Mouse (Mus musculus) liver, embryonic 12.5 days (tissue): ENCODE results near the gene Aplnr. TPM values are rescaled to one million over a fixed set of nuclear protein-coding genes. Genes with fewer than 3 reads are reported as not detected.

Source experiments
- ATAC-seq: fragments of 200-750 bp; cut with Nextera tagmentation; 2 replicates; pipeline ENCODE4 v1.8.0; 2017; ENCODE audit warnings: moderate number of reproducible peaks, mild to moderate bottlenecking, moderate library complexity
- H3K27ac ChIP-seq: fragments of 300-500 bp; sonication (generic); 2 replicates; pipeline ENCODE4 v1.5.1; 2016; ENCODE audit warnings: mild to moderate bottlenecking
- H3K27me3 ChIP-seq: fragments of 300-500 bp; sonication (generic); replicated peaks from 2 replicates; pipeline ENCODE4 v1.6.1; 2016; ENCODE audit warnings: mild to moderate bottlenecking, moderate library complexity
- H3K36me3 ChIP-seq: fragments of 300-500 bp; sonication (generic); 2 replicates; pipeline ENCODE4 v1.6.1; 2016; ENCODE audit warnings: mild to moderate bottlenecking, moderate library complexity
- H3K4me1 ChIP-seq: fragments of 300-500 bp; sonication (generic); 2 replicates; pipeline ENCODE4 v1.6.1; 2016
- H3K4me2 ChIP-seq: fragments of 300-500 bp; sonication (generic); 2 replicates; pipeline ENCODE4 v1.6.1; 2016; ENCODE audit warnings: mild to moderate bottlenecking, moderate library complexity
- H3K4me3 ChIP-seq: fragments of 300-500 bp; sonication (generic); 2 replicates; pipeline ENCODE4 v1.5.1; 2016; ENCODE audit warnings: mild to moderate bottlenecking, moderate library complexity
- H3K9ac ChIP-seq: fragments of 300-500 bp; sonication (generic); 2 replicates; pipeline ENCODE4 v1.6.1; 2016; ENCODE audit warnings: mild to moderate bottlenecking, moderate library complexity
- H3K9me3 ChIP-seq: fragments of 300-500 bp; sonication (generic); replicated peaks from 2 replicates; pipeline ENCODE4 v1.6.1; 2016; ENCODE audit warnings: mild to moderate bottlenecking, moderate library complexity
- WGBS: fragments of 180-500 bp; shearing (Covaris S2); methylation state at CpG from one replicate; pipeline ENCODE4 v1.1.7; 2016; ENCODE audit not compliant: insufficient replicate concordance; 5-methylcytosine and 5-hydroxymethylcytosine counted together
- polyA plus RNA-seq: library from polyadenylated mRNA; unstranded; fragments of >200 nt; fragmentation: Nextera tagmentation; extraction: Ambion mirVana; gene quantifications from 2 replicates; pipeline ENCODE4 v1.2.1, GENCODE M21; 2016

Gene Aplnr
- polyA plus RNA-seq, 1 experiment from 2014 or later = 5.3 TPM

GRCm38 (mm10) chr2:85139393-85139792 is 3.4 kb downstream of the Aplnr start:
- 26% methylated on average over 4 of the region's 4 CpGs for WGBS
- H3K4me3 ChIP-seq = no peak overlapping the region
- no peaks in the 10 kb centered on the region for H3K36me3 ChIP-seq
- H3K4me2 ChIP-seq = no peak overlapping the region
- no peak overlapping the region for H3K27ac ChIP-seq
- no peaks in the 10 kb centered on the region for H3K9me3 ChIP-seq
- no peak for ATAC-seq
- peaks cover 46% of the 10 kb centered on the region for H3K27me3 ChIP-seq
- H3K4me1 ChIP-seq = peaks cover 8% of the 10 kb centered on the region; the same call in 1 of the 2 replicates
- H3K9ac ChIP-seq = no peak overlapping the region

GRCm38 (mm10) chr2:85139846-85140245 is 3.8 kb downstream of the Aplnr start:
- Histone ChIP-seq H3K4me1 (peaks cover 8% of the 10 kb centered on the region; the same call in 1 of the 2 replicates), H3K4me2 (no peak overlapping the region), H3K27ac (no peak overlapping the region), H3K36me3 (no peaks in the 10 kb centered on the region), H3K9me3 (no peaks in the 10 kb centered on the region), H3K4me3 (no peak overlapping the region), H3K9ac (no peak overlapping the region), H3K27me3 (peaks cover 44% of the 10 kb centered on the region)
- ATAC-seq = no peak
- WGBS = 46% methylated on average over 7 of the region's 7 CpGs

DNA sequence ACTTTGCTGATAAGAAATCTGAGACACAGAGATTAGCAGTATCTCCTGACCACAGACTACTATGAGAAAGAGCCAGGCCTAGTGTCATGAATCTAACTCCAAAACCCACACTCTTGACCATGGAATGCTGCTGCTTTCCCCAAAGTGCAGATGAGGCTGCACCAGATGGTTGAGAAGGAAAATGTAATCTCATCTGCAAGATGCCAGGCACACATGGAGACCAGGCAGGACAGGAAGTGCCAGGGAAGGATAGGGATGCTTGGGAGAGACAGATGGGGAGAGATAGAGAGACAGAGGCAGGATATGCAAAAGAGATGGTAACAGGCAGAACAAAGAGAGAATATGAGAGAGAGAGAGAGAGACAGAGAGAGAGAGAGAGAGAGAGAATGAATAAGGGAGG is 4.8 kb downstream of the Aplnr start:
- Histone ChIP-seq H3K4me2 (no peak overlapping the region), H3K27me3 (peaks cover 37% of the 10 kb centered on the region), H3K4me3 (no peak overlapping the region), H3K9me3 (no peaks in the 10 kb centered on the region), H3K27ac (no peak overlapping the region), H3K4me1 (peaks cover 8% of the 10 kb centered on the region; the same call in 1 of the 2 replicates), H3K9ac (no peak overlapping the region), H3K36me3 (no peaks in the 10 kb centered on the region)
- ATAC-seq = no peak

DNA sequence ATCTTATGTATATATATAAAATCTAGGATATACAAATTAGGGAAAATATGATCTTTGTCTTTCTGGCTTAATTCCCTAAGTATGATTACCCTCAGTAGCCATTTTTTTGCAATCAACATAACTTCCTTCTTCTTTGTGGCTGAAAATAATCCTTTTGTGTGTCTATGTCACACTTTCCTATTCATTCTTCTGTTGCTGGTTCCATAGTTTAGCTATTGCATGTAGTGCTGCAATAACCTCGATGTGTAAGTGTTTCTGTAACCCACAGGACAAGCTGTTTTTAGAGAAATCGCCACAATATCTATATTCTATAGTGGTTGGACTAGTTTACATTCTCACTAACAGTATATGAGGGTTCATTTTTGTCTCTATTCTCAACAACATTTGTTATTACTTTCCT is 8.9 kb downstream of the Aplnr start:
- Histone ChIP-seq H3K9me3 (no peaks in the 10 kb centered on the region), H3K27me3 (no peaks in the 10 kb centered on the region), H3K9ac (no peak overlapping the region), H3K4me3 (no peak overlapping the region), H3K27ac (no peak overlapping the region), H3K4me1 (peaks cover 8% of the 10 kb centered on the region; the same call in 1 of the 2 replicates), H3K4me2 (no peak overlapping the region), H3K36me3 (no peaks in the 10 kb centered on the region)
- ATAC-seq = no peak
- WGBS = 47% methylated on average over 2 of the region's 2 CpGs

DNA sequence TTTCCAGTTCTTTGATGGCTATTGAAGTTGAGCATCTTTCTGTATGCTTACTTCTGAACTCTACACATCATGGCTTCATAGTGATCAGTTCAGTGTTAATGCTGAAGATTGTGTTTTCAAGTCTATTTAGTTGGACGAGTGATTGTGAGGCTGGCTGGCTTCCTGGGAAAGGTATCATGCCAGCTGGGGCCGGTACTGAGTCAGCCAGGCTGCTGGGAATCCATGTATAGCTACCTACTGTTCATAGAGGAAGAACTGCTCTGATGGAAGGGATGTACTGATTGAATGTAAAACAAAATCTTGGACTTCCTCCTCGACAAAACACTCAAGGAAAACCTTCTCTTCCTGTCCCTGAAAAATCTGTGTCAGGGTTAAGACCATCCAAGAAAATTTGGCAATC is 9.3 kb downstream of the Aplnr start:
- Histone ChIP-seq H3K4me3 (no peak overlapping the region), H3K9me3 (no peaks in the 10 kb centered on the region), H3K9ac (no peak overlapping the region), H3K4me1 (peaks cover 6% of the 10 kb centered on the region; the same call in 1 of the 2 replicates), H3K36me3 (no peaks in the 10 kb centered on the region), H3K4me2 (no peak overlapping the region), H3K27ac (no peak overlapping the region), H3K27me3 (no peaks in the 10 kb centered on the region)
- 32% methylated on average over 3 of the region's 3 CpGs for WGBS
- ATAC-seq = no peak

GRCm38 (mm10) chr2:85147481-85147880 is 11.5 kb downstream of the Aplnr start:
- Histone ChIP-seq H3K27ac (no peak overlapping the region), H3K4me1 (no peaks in the 10 kb centered on the region), H3K4me3 (no peak overlapping the region), H3K9me3 (no peaks in the 10 kb centered on the region), H3K4me2 (no peak overlapping the region), H3K36me3 (no peaks in the 10 kb centered on the region), H3K9ac (no peak overlapping the region), H3K27me3 (no peaks in the 10 kb centered on the region)
- no peak for ATAC-seq
- 51% methylated on average over 2 of the region's 2 CpGs for WGBS

- no peaks in the 10 kb centered on the region for H3K27me3 ChIP-seq
- ATAC-seq = no peak
- no peak overlapping the region for H3K4me2 ChIP-seq
- H3K9me3 ChIP-seq = no peaks in the 10 kb centered on the region
- H3K4me3 ChIP-seq = no peak overlapping the region
- H3K36me3 ChIP-seq = no peaks in the 10 kb centered on the region
- H3K27ac ChIP-seq = no peak overlapping the region
- 11% methylated on average over 1 of the region's 1 CpGs for WGBS
- no peaks in the 10 kb centered on the region for H3K4me1 ChIP-seq
- no peak overlapping the region for H3K9ac ChIP-seq
Measured at GRCm38 (mm10) chr2:85150373-85150772, 14.3 kb downstream of the Aplnr start.

DNA sequence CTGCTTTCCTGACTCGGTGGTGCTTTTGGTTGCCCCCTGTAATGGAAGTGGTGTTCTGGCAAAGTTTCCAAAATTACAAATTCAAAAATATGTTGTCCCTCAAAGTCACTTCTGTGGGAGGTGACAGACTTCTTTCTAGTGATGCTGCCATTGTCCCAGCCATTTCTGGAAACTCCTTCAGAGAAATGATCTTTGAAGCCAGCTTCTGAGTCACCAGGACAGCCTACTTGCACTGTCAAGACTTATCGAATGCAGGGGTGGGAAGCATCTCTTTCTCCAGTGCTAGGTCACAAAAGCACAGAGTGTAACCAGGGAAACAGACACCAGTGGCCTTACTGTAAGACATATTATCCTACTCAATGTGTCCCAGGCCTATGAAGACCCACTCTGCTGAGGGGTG is 15.2 kb downstream of the Aplnr start:
- Histone ChIP-seq H3K9ac (no peak overlapping the region), H3K4me2 (no peak overlapping the region), H3K4me1 (no peaks in the 10 kb centered on the region), H3K27ac (no peak overlapping the region), H3K9me3 (no peaks in the 10 kb centered on the region), H3K4me3 (no peak overlapping the region), H3K36me3 (no peaks in the 10 kb centered on the region), H3K27me3 (no peaks in the 10 kb centered on the region)
- WGBS = 61% methylated on average over 2 of the region's 2 CpGs
- no peak for ATAC-seq

DNA sequence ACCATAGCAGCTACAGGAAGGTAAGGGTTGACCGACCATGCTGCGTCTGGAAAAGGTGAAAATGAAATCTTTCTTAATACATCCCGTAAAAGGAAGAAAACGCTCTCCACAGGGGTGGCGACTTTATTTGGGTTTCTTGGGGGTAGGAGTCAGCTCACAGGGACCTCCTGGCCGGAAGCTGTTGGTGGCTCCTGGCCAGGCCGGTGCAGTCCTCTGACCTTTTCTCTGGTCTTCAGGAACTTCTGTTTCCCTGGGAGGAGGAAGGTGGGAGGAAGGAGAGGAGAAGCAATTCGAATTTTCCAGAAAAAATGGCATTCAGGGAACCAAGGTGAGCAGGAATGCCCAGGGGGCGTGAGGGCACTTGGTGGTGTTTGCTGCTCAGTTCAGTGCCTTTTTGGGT is 19.3 kb downstream of the Aplnr start:
- no peak overlapping the region for H3K27ac ChIP-seq
- no peaks in the 10 kb centered on the region for H3K27me3 ChIP-seq
- no peaks in the 10 kb centered on the region for H3K4me1 ChIP-seq
- H3K4me3 ChIP-seq = no peak overlapping the region
- ATAC-seq = no peak
- no peaks in the 10 kb centered on the region for H3K9me3 ChIP-seq
- H3K9ac ChIP-seq = no peak overlapping the region
- no peak overlapping the region for H3K4me2 ChIP-seq
- no peaks in the 10 kb centered on the region for H3K36me3 ChIP-seq
- WGBS = 60% methylated on average over 9 of the region's 9 CpGs

GRCm38 (mm10) chr2:85156136-85156535 is 20.1 kb downstream of the Aplnr start:
- WGBS = 52% methylated on average over 5 of the region's 5 CpGs
- Histone ChIP-seq H3K4me2 (no peak overlapping the region), H3K27ac (no peak overlapping the region), H3K9ac (no peak overlapping the region), H3K36me3 (no peaks in the 10 kb centered on the region), H3K4me3 (no peak overlapping the region), H3K9me3 (no peaks in the 10 kb centered on the region), H3K4me1 (no peaks in the 10 kb centered on the region), H3K27me3 (no peaks in the 10 kb centered on the region)
- ATAC-seq = no peak

DNA sequence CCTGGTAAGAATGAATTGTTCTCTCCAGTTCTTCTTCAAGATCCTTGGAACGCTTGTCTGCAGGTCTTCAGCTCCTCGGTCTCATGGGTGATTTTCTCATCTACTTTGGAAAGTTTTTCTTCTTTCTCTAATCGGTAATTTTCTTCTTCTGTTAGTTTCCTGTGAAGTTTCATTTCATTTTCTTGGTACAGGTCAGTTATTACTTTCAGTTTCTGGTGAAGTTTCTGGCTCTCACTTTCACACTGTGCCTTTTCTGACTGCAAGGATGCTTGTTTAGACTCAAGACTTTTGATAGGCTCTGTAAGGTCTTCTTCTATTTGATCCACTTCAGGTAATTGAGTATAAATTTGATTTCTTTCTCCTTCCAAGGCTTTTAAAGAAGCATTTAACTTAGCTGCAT is 21.4 kb downstream of the Aplnr start:
- Histone ChIP-seq H3K4me1 (no peaks in the 10 kb centered on the region), H3K9ac (no peak overlapping the region), H3K4me2 (no peak overlapping the region), H3K4me3 (no peak overlapping the region), H3K36me3 (no peaks in the 10 kb centered on the region), H3K9me3 (no peaks in the 10 kb centered on the region), H3K27me3 (no peaks in the 10 kb centered on the region), H3K27ac (no peak overlapping the region)
- no peak for ATAC-seq
- 73% methylated on average over 3 of the region's 3 CpGs for WGBS

DNA sequence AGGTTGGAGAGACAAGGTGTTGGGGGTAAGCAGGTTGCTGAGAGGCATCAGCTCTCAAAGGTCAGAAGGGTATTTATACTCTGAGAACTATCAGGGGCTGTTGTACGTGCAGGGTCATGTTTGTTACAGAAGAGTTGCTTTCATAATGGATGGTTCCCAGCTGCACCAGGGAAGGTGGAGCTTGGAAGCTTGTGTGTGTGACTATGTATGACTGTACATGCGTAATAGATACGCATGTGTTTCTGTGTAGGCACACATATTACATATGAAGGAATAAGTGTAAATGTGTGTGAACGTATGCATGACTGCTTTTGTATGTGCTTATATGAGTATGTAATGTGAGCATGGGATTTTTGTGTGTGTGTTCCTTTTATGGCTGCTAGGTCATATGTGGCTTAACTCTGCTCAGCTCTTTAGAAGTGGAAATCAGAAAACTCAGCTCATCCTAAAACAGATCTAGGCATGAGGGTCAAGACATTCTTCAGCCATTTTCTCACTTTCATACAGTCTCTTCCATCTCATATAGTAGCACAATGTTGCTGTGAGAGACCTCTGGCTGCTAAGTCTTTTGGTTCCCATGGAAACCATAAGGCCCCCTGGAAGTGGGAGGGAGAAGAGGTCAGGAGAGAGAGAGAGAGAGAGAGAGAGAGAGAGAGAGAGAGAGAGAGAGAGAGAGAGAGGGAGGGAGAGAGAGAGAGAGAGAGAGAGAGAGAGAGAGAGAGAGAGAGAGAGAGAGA is 25.0 kb downstream of the Aplnr start:
- Histone ChIP-seq H3K27me3 (no peaks in the 10 kb centered on the region), H3K4me1 (no peaks in the 10 kb centered on the region), H3K9me3 (no peaks in the 10 kb centered on the region), H3K4me3 (no peak overlapping the region), H3K9ac (no peak overlapping the region), H3K27ac (no peak overlapping the region), H3K36me3 (no peaks in the 10 kb centered on the region), H3K4me2 (no peak overlapping the region)
- no peak for ATAC-seq
- WGBS = 71% methylated on average over 4 of the region's 4 CpGs

DNA sequence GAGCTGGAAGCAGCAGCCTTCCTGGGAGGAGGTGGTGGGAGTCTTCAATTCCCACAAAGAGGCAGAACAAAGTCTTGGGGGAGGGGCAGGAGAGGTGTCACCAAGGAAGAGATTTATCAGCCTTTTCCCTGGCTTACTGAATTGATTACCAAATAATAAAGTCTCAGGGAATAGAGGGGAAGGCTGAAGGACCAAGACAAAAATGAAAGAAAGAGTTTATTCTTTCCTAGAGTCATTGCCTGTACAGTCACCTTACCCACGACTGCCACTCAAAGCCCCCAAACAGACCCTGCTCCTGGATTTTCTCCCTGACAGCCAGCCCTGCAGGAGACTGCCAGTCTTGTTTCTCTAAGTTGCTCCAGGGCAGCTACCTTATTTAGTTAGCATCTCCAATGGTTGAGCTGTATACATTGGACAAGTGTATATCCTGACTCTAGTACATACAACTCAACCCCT is 25.6 kb downstream of the Aplnr start:
- no peaks in the 10 kb centered on the region for H3K36me3 ChIP-seq
- no peaks in the 10 kb centered on the region for H3K9me3 ChIP-seq
- WGBS = 48% methylated on average over 1 of the region's 1 CpGs
- no peak overlapping the region for H3K4me3 ChIP-seq
- no peaks in the 10 kb centered on the region for H3K4me1 ChIP-seq
- no peak overlapping the region for H3K27ac ChIP-seq
- no peaks in the 10 kb centered on the region for H3K27me3 ChIP-seq
- H3K9ac ChIP-seq = no peak overlapping the region
- no peak for ATAC-seq
- no peak overlapping the region for H3K4me2 ChIP-seq
